Mouse (Mus musculus): ENCODE measurements around the gene Agap1.

- TF ChIP-seq POLR2A (IDR thresholded peaks at IDR 0.05; ENCODE audit: control insufficient read depth in 1 of 2, insufficient read depth in 1 of 2, low read depth in 1 of 2, low read length in 2 of 2, poor library complexity in 1 of 2) (no peak), CTCF (IDR thresholded peaks at IDR 0.05 in 2 of 3, conservative IDR thresholded peaks at IDR 0.05 in 1 of 3; ENCODE audit: control insufficient read depth in 1 of 3, insufficient read depth in 1 of 3, low read depth in 2 of 3, low read length in 3 of 3, poor library complexity in 1 of 3, severe bottlenecking in 1 of 3) (no peak), POLR2AphosphoS5 (IDR thresholded peaks at IDR 0.05; ENCODE audit: borderline replicate concordance, low read depth, low read length) (no peak), POLR2AphosphoS2 (IDR thresholded peaks at IDR 0.05; ENCODE audit: low read length) (no peak), ZMIZ1 (IDR thresholded peaks at IDR 0.05; ENCODE audit: low read depth, low read length) (no peak), RCOR1 (IDR thresholded peaks at IDR 0.05; ENCODE audit: low read depth, low read length) (no peak), TBP (IDR thresholded peaks at IDR 0.05; ENCODE audit: low read depth, low read length) (no peak), GATA1 (IDR thresholded peaks at IDR 0.05; ENCODE audit: low read depth, low read length) (no peak), MYC (IDR thresholded peaks at IDR 0.05; ENCODE audit: low read depth, low read length) (no peak), ETS1 (IDR thresholded peaks at IDR 0.05; ENCODE audit: low read depth, low read length) (no peak), ZKSCAN1 (IDR thresholded peaks at IDR 0.05; ENCODE audit: low read depth, low read length) (no peak), MEF2A (IDR thresholded peaks at IDR 0.05; ENCODE audit: extremely low read depth, insufficient replicate concordance, low read depth, low read length, poor library complexity, severe bottlenecking) (no peak)
These were observed 100.6 kb downstream of the Agap1 start for GRCm38 (mm10) chr1:89554969-89555856.

Measured in MEL (cell line).